Mouse (Mus musculus) left cerebral cortex, postnatal 25 days (tissue): ENCODE measurements at regions not wholly inside any gene's neighbourhood (a gene's known extent, or its start where the extent isn't known, plus 50 kb on each side); places are given as distances from the start of the nearest gene placed in this dataset.

Experiments used
- DNase-seq, 2 experiments: peaks; one replicate each; pipeline ENCODE4 v3.0.0; 2022; ENCODE audit warnings: low spot score in 2 of 2, mixed read lengths in 1 of 2
- intact Hi-C: fragments of 180-260 bp; cut with DNase I; formaldehyde crosslinking; loops from one replicate; pipeline ENCODE4 v1.15.1; 2025

DNA sequence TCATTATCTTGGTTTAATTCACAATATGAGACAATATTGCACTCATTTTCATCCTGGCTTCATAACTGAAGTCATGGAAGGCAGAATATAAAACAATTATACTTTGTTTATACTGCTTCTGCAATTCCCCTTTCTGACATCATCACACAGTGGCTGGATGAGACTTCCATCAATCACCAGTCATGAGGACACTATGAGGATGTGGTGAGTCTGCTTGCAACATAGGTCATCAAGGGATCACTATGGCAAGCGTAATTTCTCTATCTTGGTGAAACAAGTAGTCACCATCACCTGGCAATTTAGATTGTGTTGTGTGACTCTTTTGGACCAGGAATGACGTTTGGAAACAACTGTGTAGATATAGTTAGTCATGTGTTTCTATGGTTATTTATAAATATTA, 134.6 kb downstream of the Hao1 start:
- DNase-seq = no peak
- intact Hi-C loops = no loop called here

GRCm38 (mm10) chr2:134399564-134399963, 154.6 kb downstream of the Hao1 start:
- intact Hi-C loops = no loop called here

GRCm38 (mm10) chr2:134393421-134393820, 160.7 kb downstream of the Hao1 start:
- intact Hi-C loops = no loop called here
- DNase-seq = no peak

More at GRCm38 (mm10) chr2:134399564-134399963, 154.6 kb downstream of the Hao1 start:
- DNase-seq = no peak

DNA sequence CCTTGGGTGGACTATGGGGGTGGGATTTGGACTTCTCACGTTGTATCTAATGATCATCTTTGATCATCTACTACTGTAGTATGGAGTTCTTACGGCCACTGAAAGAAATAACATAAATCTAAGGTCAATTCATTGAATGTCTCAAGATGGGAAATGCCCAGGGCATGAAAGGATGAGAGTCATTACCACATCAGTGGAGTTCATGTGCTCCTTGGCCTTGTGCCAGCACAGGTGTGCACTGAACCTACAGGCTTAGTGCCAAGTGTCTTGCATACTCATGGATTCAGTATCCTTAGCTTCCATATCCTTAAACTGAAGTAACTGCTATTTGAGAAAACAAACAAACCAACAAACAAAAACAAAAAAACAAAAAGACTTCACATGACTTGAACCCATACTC, 179.1 kb downstream of the Hao1 start:
- no peak for DNase-seq
- intact Hi-C loops = no loop called here

DNA sequence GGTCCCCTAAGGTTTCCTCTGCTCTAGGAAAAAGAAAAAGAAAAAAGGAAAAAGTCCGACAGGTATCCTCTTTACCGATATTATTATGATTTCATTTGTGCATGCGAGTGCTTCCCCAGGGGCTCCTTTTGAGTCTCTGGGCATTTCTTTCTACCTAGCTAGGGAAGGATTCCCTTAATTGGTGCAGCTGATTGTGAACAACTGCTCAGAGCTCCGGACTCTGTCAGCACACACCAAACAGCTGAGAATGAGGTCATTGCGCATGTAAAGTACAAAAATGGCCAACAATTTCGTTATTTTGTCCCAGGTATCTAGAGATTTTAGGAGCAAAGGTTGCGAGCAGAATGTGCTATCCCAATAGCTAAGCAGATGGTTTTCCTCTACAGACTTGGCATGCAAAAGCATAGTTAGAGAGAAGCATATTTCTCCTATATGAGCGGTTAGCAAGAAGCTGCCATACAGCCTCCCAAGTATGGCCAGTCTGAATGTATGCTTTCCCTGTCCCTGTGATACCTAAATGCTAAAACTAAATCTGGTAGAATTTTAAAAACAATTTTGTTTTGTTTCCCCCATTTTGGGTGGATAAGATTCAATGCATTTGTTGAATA, 203.2 kb downstream of the Hao1 start:
- intact Hi-C loops = no loop called here
- DNase-seq = peak in 1 of 2 experiments; percentile 24

DNA sequence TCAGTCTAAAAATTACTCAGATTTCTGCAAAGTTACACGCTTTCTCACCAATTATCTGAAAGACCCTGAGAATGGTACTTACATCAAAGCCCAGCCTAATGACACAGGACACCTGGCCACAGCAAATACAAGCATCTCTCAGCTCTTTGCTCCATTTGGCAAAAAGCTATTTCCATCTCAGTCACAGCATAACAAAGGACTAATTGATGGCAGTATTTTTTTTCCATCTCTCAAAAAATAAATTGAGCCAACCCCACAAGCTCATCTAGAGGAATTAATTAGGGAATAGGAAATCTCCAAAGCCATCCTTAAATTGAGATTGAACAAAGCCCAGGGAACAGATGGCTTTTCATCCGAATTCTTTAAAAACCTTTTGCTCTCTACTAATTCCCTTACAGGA, 203.7 kb downstream of the Hao1 start:
- intact Hi-C loops = no loop called here
- DNase-seq = no peak

- DNase-seq = no peak
- intact Hi-C loops = no loop called here
These were observed 211.5 kb downstream of the Hao1 start for GRCm38 (mm10) chr2:134342515-134343140.

- DNase-seq = no peak
- intact Hi-C loops = no loop called here
These were observed 246.1 kb downstream of the Hao1 start for GRCm38 (mm10) chr2:134308092-134308491.

DNA sequence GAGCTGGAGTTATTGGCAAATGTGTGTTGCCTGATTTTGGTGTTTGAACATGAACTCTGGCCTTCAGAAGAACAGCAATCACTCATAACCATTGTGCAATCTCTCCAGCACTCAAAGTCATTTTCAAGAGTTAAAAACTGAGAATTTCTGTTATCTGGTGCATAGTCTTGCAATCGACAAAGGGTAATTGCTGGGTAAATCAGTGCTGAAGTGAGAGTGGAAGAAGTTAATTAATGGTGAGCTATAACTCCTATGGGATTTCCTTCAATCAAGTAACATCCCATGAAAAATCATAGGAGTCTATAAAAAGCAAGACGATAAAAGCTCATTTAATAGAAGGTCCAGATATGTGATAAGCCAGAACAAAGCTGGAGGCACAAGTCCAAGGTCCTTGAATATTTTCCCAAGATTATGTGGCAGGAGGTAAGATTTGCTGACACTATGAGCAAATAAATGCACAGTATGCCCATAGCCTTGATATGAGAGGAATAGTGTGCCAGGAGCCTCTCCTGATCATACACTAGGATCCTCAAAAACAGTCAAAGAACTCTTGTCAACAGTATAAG, 264.0 kb downstream of the Hao1 start:
- no peak for DNase-seq
- intact Hi-C loops = no loop called here

DNA sequence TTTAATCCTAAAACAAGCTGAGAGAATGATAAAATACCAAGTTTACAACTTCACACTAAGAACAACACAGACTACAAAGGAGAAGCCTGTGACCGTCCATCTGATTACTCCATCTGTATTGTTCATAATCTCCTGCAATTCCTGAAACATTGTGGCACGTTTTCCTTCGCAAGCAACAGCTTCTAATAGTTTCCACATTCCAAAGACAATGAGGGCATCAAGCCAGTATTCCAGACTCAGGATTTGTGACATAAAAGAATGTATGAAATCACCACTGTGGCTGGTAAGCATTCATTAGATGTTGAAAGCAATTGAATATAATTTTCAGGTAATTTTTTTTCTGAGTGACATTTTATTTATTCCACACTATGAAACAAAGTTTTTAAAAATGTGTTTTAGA, 278.3 kb downstream of the Hao1 start:
- intact Hi-C loops = no loop called here
- DNase-seq = no peak

GRCm38 (mm10) chr2:134268466-134268865, 285.7 kb downstream of the Hao1 start:
- no peak for DNase-seq
- intact Hi-C loops = no loop called here
